Mouse (Mus musculus): ENCODE measurements at regions not wholly inside any gene's neighbourhood (a gene's known extent, or its start where the extent isn't known, plus 50 kb on each side); places are given as distances from the start of the nearest gene placed in this dataset.

DNA sequence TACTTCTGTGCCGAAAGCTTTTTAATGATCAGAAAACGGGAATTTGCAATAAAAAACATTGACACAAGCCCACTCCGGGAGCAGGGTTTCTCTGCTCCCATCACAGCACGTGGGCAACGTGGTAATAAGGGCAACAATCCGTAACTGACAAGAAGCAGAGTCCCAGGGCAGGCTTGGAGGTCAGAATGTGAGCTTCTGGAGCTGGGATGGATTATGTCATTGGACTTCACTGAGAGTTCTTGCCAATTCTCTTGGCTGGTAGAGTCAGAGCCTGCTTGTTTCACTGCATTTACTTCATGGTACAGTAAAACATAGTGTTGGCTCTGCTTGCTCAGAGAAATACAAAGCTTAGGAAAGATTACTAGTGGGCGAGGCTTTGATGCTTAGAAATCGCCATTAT is 252.7 kb downstream of the Lmo4 start:
- no peak for ATAC-seq
- no peak overlapping the region for H3K27ac ChIP-seq
- no peaks in the 10 kb centered on the region for H3K9me3 ChIP-seq (replicated peaks)
- H3K27me3 ChIP-seq (replicated peaks) = no peaks in the 10 kb centered on the region
- H3K9ac ChIP-seq = no peak overlapping the region
- no peak overlapping the region for H3K4me3 ChIP-seq
- 51% methylated on average over 8 of the region's 8 CpGs for WGBS (ENCODE audit: insufficient replicate concordance)
- H3K36me3 ChIP-seq = no peaks in the 10 kb centered on the region
- no peak overlapping the region for H3K4me2 ChIP-seq
- no peaks in the 10 kb centered on the region for H3K4me1 ChIP-seq

DNA sequence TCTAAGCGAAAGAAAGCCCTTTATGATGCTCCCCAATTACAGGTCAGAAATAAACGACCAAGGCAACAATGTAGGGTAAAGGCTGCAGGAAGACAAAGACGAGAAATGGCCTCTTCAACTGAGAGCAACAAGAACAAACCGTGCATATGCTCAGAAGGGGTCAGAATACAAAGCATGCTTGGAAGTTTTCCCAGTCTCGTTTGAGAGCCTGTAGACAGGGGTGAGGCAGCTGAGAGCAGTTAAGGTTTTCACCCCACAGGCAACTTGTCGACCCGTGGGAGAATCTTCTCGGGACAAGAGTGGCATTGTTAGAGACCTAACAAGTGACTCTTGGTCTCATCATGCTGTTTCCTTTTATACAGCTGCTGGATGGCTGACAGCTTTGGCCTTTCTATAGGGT is 255.4 kb downstream of the Lmo4 start:
- H3K4me1 ChIP-seq = no peaks in the 10 kb centered on the region
- no peak for ATAC-seq
- H3K27ac ChIP-seq = no peak overlapping the region
- H3K9me3 ChIP-seq (replicated peaks) = no peaks in the 10 kb centered on the region
- no peak overlapping the region for H3K9ac ChIP-seq
- no peaks in the 10 kb centered on the region for H3K27me3 ChIP-seq (replicated peaks)
- WGBS (ENCODE audit: insufficient replicate concordance) = 60% methylated on average over 8 of the region's 8 CpGs
- H3K36me3 ChIP-seq = no peaks in the 10 kb centered on the region
- no peak overlapping the region for H3K4me2 ChIP-seq
- H3K4me3 ChIP-seq = no peak overlapping the region

DNA sequence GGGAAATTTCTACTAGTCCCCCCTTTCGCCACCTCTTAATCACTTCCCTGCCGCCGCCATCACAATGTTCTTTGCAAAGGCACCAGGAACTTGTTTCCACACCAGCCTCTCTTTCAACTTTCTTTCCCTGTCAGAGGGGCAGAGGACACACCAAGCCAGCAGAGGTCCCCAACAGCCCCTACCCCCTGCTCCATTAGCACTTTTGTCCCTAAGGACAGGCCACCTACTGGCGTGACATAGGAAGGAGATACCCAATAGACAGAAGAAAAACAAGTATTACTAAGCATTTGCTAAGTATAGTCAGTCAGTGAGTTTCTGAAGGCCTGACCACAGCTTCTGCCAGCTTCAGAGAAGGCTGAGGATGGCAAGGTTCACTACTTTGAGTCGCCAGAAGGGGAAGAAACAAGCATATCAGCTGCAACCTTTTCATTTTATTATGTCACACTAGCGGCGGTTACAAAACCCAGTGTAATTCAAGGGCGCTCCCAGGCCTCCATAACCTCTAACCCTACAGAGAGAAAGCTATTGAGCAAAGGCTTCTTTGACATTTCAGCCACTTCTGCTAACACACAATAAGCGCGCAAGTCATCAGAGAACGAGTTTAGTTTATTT is 255.9 kb downstream of the Lmo4 start:
- Histone ChIP-seq H3K27me3 (replicated peaks) (no peaks in the 10 kb centered on the region), H3K4me2 (no peak overlapping the region), H3K9ac (no peak overlapping the region), H3K4me1 (no peaks in the 10 kb centered on the region), H3K27ac (no peak overlapping the region), H3K4me3 (no peak overlapping the region), H3K36me3 (no peaks in the 10 kb centered on the region), H3K9me3 (replicated peaks) (no peaks in the 10 kb centered on the region)
- no peak for ATAC-seq
- 68% methylated on average over 11 of the region's 11 CpGs for WGBS (ENCODE audit: insufficient replicate concordance)

DNA sequence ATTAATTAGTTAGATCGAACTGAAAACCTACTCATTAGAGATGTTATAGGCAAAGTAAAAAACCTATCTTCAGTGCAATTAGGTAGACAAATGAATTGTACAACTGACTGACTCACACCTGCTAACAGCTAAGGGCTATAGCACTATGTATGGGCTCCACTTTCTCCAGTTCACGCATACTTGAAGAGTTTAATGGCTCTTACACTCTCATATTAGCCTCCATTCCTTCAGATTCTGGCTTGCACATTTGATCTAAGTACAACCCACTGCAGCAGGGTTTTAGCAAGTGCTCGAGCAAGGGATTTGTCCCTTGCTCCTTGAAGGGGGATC is 257.1 kb downstream of the Lmo4 start:
- Histone ChIP-seq H3K9ac (no peak overlapping the region), H3K36me3 (no peaks in the 10 kb centered on the region), H3K27me3 (replicated peaks) (no peaks in the 10 kb centered on the region), H3K4me1 (no peaks in the 10 kb centered on the region), H3K4me2 (no peak overlapping the region), H3K27ac (no peak overlapping the region), H3K4me3 (no peak overlapping the region), H3K9me3 (replicated peaks) (no peaks in the 10 kb centered on the region)
- WGBS (ENCODE audit: insufficient replicate concordance) = 59% methylated on average over 3 of the region's 3 CpGs
- no peak for ATAC-seq

DNA sequence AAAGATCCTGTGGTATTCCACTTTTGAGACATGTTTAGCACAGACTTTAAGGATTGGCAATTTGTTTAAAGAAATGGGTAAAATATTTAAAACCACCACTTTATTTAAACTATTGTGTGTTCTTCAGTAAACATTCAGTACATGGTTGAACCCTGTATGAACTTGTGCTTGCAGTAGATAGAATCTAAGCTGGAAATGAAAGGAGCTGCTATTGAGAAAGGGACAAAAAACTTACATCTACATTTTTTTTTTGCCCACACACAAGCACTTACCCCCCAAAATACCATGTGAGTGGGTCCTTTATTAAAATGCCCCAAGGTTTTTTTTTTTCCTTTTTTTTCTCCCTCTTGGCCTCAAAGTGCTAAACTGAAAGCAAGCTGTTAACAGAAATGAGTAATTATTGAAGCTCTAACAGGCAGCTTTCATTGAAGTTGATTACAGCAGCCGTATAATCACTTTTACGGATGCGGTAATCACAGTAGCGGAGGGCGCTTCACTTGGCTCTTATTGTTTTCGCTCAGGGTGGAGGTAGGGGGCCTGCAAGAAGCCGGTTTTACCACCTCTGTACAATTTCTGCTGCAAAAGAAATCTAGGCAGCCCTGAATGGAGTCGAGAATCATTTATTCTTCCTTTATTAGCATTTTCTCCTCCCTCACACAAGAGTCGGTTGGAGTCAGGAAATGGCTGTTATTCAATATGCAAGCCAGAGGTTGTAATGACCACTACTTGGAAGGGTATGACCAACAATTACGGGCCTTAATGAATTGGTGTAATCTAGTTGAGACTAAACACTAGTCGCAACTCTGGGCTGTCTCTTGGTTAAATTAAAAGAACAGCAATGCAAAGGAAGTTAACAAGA is 257.7 kb downstream of the Lmo4 start:
- Histone ChIP-seq H3K36me3 (no peaks in the 10 kb centered on the region), H3K4me1 (no peaks in the 10 kb centered on the region), H3K27ac (no peak overlapping the region), H3K4me2 (no peak overlapping the region), H3K4me3 (no peak overlapping the region), H3K9me3 (replicated peaks) (no peaks in the 10 kb centered on the region), H3K9ac (no peak overlapping the region), H3K27me3 (replicated peaks) (no peaks in the 10 kb centered on the region)
- ATAC-seq = no peak
- WGBS (ENCODE audit: insufficient replicate concordance) = 59% methylated on average over 11 of the region's 11 CpGs

DNA sequence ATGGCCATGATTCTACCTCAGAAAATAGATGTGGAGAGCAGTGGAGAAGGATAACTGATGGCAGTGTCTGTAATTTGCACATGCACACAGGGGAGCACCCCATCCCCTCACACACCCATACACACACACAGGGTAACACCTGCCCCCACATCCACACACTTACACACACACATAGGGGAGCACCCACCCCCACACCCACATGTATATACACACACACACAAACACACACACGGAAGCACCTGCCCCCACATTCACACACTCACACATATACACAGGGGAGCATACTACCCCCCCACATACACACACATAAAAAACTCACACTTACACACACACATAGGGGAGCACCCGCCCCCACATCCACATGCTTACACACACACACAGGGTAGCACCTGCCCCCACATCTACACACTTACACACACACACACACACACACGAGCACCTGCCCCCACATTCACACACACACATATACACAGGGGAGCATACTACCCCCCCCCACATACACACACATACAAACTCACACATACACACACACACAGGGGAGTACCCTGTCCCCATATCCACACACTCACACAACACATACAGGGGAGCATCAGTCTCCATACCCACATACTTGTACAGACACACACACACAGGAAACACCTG is 265.8 kb downstream of the Lmo4 start:
- Histone ChIP-seq H3K36me3 (no peaks in the 10 kb centered on the region), H3K9me3 (replicated peaks) (no peaks in the 10 kb centered on the region), H3K4me3 (no peak overlapping the region), H3K4me1 (no peaks in the 10 kb centered on the region), H3K27ac (no peak overlapping the region), H3K27me3 (replicated peaks) (no peaks in the 10 kb centered on the region), H3K9ac (no peak overlapping the region), H3K4me2 (no peak overlapping the region)
- ATAC-seq = no peak
- 58% methylated on average over 3 of the region's 3 CpGs for WGBS (ENCODE audit: insufficient replicate concordance)

DNA sequence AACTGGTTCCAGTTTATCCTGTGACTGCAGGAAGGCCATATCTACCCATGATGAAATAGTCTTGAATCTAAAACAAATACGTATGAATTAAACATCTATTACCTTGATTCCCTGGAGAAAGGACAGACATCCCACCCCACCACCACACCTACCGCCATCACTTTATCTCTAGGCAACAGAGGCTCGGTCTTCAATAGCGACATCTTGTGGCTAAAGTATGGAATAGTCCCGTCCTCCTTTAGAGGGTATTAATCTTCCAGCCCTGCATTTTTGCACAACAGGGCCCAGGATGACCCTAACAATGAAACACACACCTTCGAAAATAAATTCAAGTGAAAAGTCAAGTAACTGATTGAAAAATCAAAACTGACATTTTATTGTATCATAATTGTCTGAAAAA is 279.7 kb downstream of the Lmo4 start:
- Histone ChIP-seq H3K27me3 (replicated peaks) (no peaks in the 10 kb centered on the region), H3K4me3 (no peak overlapping the region), H3K36me3 (no peaks in the 10 kb centered on the region), H3K27ac (no peak overlapping the region), H3K4me1 (no peaks in the 10 kb centered on the region), H3K9ac (no peak overlapping the region), H3K9me3 (replicated peaks) (no peaks in the 10 kb centered on the region), H3K4me2 (no peak overlapping the region)
- ATAC-seq = no peak
- WGBS (ENCODE audit: insufficient replicate concordance) = 32% methylated on average over 6 of the region's 6 CpGs

DNA sequence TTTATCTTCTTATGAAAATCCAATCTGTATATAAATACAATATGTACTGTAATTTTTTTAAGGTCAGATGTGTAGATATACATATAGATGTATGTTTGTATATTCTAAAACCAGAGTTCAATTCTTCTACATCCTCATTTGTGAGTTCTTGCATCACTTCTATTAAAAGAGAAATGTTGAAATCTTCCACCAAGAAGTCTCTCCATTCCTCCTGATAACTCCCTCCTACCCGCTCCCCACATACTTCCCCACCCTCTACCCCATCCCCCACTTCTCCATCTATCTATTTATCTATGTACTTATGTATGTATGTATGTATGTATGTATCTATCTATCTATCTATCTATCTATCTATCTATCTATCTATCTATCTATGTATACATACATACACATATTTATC is 285.3 kb downstream of the Lmo4 start:
- H3K27ac ChIP-seq = no peak overlapping the region
- H3K9ac ChIP-seq = no peak overlapping the region
- H3K4me2 ChIP-seq = no peak overlapping the region
- H3K36me3 ChIP-seq = no peaks in the 10 kb centered on the region
- ATAC-seq = no peak
- no peaks in the 10 kb centered on the region for H3K27me3 ChIP-seq (replicated peaks)
- 63% methylated on average over 1 of the region's 1 CpGs for WGBS (ENCODE audit: insufficient replicate concordance)
- no peaks in the 10 kb centered on the region for H3K4me1 ChIP-seq
- H3K4me3 ChIP-seq = no peak overlapping the region
- H3K9me3 ChIP-seq (replicated peaks) = no peaks in the 10 kb centered on the region

DNA sequence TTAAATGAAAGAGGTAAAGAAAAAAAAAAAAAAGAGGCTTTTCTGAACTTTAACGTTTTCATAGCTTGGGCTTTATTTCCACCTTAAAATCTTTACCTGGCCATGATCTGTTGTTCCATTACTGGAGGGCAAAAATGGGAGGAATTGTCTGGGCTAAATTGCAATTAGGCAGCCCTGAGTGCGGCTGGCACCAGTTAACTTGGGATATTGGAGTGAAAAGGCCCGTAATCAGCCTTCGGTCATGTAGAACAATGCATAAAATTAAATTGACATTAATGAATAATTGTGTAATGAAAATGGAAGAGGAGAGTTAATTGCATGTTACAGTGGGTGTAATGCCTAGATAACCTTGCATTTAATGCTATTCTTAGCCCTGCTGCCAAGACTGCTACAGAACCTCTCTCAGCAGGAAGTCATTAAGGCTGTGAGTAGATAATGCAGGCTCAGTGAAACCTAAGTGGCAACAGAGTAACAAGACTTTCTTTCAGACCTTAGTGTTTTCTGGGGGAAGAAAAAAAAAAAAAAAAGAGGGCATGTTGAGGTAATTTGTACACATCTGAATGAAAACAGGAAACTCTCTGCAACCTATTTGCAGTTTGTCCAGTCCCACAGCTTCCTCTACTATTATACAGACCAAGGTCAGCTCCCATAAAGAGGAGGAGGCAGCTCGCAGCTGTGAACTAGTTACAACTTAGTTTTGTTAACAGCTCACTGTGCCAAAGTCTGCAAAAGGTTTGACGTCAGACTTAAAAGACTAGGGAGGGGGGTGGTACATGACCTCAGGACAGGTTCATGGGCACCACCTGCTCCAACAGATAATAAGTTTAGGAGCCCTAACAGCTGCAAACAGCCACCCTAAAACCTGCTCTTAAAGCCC is 290.4 kb downstream of the Lmo4 start:
- no peak overlapping the region for H3K9ac ChIP-seq
- H3K4me1 ChIP-seq = no peaks in the 10 kb centered on the region
- H3K36me3 ChIP-seq = no peaks in the 10 kb centered on the region
- H3K9me3 ChIP-seq (replicated peaks) = no peaks in the 10 kb centered on the region
- no peak for ATAC-seq
- WGBS (ENCODE audit: insufficient replicate concordance) = 42% methylated on average over 6 of the region's 6 CpGs
- no peak overlapping the region for H3K4me2 ChIP-seq
- no peak overlapping the region for H3K27ac ChIP-seq
- H3K4me3 ChIP-seq = no peak overlapping the region
- no peaks in the 10 kb centered on the region for H3K27me3 ChIP-seq (replicated peaks)

DNA sequence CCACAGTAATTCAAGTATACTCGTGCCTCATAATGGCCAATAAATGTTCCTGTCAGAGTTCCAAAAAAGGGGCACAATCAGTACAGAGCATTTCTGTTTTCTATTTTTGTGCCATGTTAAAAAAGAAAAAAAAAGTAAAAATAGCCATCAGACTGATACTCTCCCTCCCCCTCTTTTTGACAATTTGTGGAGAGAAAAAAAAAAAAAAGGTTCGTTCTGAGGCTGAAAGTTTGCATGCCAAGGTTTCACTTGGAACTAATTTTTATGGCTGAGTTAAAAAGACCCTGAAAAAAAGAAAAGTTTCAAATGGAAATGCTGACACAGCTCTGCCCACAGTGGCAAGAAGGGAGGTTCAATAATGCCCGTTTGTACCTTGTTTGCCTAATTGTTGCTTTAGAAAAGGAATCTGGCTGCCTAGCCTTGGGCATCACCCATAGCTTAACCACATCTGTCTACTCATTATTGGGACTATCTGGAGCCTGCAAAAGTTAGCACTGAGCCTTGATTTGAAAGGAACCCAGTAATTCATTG is 291.9 kb downstream of the Lmo4 start:
- H3K27me3 ChIP-seq (replicated peaks) = no peaks in the 10 kb centered on the region
- no peak overlapping the region for H3K9ac ChIP-seq
- no peak for ATAC-seq
- no peaks in the 10 kb centered on the region for H3K4me1 ChIP-seq
- H3K27ac ChIP-seq = no peak overlapping the region
- H3K36me3 ChIP-seq = no peaks in the 10 kb centered on the region
- no peaks in the 10 kb centered on the region for H3K9me3 ChIP-seq (replicated peaks)
- H3K4me3 ChIP-seq = no peak overlapping the region
- no peak overlapping the region for H3K4me2 ChIP-seq
- WGBS (ENCODE audit: insufficient replicate concordance) = 49% methylated on average over 3 of the region's 3 CpGs

DNA sequence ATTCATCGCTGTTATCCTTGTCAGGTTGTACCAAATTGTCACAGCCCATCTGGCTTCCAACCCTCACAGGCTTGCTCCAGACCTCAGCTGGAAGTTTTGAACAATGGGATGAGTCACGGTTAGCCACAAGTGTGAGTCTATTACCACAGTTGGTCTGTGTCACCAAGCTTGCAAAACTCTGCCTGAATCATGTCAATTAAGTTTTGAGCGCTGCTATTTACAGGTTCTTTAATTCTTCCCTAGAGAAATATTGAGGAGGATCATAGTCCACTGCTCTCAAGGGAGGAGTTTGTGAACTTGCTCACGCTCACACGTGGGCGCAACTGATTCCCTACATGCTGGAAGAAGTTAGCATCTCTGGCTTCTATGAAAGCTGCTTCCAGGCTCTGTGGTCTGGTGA is 292.6 kb downstream of the Lmo4 start:
- no peaks in the 10 kb centered on the region for H3K4me1 ChIP-seq
- 67% methylated on average over 6 of the region's 6 CpGs for WGBS (ENCODE audit: insufficient replicate concordance)
- no peak overlapping the region for H3K4me3 ChIP-seq
- H3K27me3 ChIP-seq (replicated peaks) = no peaks in the 10 kb centered on the region
- H3K27ac ChIP-seq = no peak overlapping the region
- no peak overlapping the region for H3K4me2 ChIP-seq
- no peak overlapping the region for H3K9ac ChIP-seq
- no peak for ATAC-seq
- H3K36me3 ChIP-seq = no peaks in the 10 kb centered on the region
- no peaks in the 10 kb centered on the region for H3K9me3 ChIP-seq (replicated peaks)

DNA sequence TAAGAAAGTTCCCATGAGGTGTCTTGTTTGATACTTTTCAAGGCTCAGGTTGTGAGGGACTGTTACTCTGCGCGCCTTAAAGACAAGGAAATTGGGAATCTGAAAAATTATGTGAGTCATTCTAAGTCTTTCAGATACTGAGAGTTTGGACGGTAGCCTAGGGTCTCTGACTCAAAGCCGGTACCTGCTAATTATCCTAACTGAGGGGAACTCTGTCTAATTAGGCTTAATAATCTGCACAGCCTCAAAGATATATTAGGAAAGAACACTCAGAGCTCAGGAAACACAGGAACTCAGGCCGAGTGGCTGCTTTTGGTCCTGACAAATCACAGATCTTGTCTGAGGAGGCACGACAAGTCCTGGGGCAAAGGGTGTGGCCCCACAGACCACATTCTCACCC is 295.7 kb downstream of the Lmo4 start:
- Histone ChIP-seq H3K9ac (no peak overlapping the region), H3K9me3 (replicated peaks) (no peaks in the 10 kb centered on the region), H3K27ac (no peak overlapping the region), H3K27me3 (replicated peaks) (no peaks in the 10 kb centered on the region), H3K4me2 (no peak overlapping the region), H3K4me1 (no peaks in the 10 kb centered on the region), H3K36me3 (no peaks in the 10 kb centered on the region), H3K4me3 (no peak overlapping the region)
- 63% methylated on average over 6 of the region's 6 CpGs for WGBS (ENCODE audit: insufficient replicate concordance)
- no peak for ATAC-seq
